22 mouse cellular contexts compared by ENCODE assay signal in the genomic region with DNA sequence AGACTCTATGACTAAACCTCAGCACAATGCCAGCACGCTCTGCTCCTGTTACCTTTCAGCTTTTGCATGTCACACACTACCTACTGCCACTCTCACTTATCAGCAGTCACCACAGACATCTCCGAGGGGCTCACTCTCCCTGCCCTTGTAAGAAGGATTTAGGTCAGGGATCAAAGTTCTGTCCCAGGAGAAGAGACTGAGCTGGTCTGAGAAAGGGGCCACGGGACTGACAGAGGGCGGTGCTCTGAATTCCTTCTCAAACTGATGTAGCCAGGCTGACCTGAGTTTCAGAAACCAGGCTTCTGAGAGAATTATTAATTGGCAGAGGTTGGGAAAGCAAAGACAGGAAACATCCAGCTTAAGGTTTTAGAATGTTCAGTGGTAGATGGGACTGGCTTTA.
DNase-seq lines count a peak whose midpoint lies in the region; ATAC-seq lines count a peak whose summit lies in the region.
"Had no signal": no experiment of that assay in that cellular context is flagged by ENCODE, and none has a peak within 500 bp of the region (broad histone marks: within the 10 kb centered on the region; RNA-seq: fewer than 3 reads in every experiment).

No protein-coding gene starts in this region.

- H3K9me3 ChIP-seq in megakaryocyte, embryonic 14.5 days: peaks cover 12% of the 10 kb centered on the region
- H3K9me3 ChIP-seq: embryonic facial prominence, embryonic 10.5 days; embryonic facial prominence, embryonic 12.5 days; forebrain, embryonic 13.5 days; forebrain, embryonic 15.5 days had no signal

- no peak for ATAC-seq in megakaryocyte, adult 5-6 weeks (ENCODE audit: poor library complexity, severe bottlenecking)
- ATAC-seq: activated CD4-positive, CD25-positive, alpha-beta regulatory T cell, adult 4 months; CD4-positive, CD25-positive, alpha-beta regulatory T cell, adult 4 months; forebrain, embryonic 13.5 days; forebrain, embryonic 15.5 days; Patski had no signal

- no peaks in the 10 kb centered on the region for H3K36me3 ChIP-seq in megakaryocyte, embryonic 14.5 days (replicated peaks; ENCODE audit: low read length)
- H3K36me3 ChIP-seq: embryonic facial prominence, embryonic 10.5 days; embryonic facial prominence, embryonic 12.5 days; forebrain, embryonic 15.5 days; G1E had no signal

- peaks cover 14% of the 10 kb centered on the region for H3K4me1 ChIP-seq in megakaryocyte, embryonic 14.5 days
- H3K4me1 ChIP-seq: embryonic facial prominence, embryonic 12.5 days; forebrain, embryonic 13.5 days; forebrain, embryonic 15.5 days had no signal

- intact Hi-C loops in heart, postnatal 25 days (cut with DNase I): no loop called here

- H3K4me3 ChIP-seq in megakaryocyte, embryonic 14.5 days (replicated peaks): peak overlapping the region; percentile 3
- H3K4me3 ChIP-seq: embryonic facial prominence, embryonic 10.5 days; embryonic facial prominence, embryonic 12.5 days; forebrain, embryonic 13.5 days; forebrain, embryonic 15.5 days had no signal

- DNase-seq in heart, adult 11 months: peak; percentile 54
- no peak for DNase-seq in heart, postnatal 25 days (ENCODE audit: low spot score)
- DNase-seq in yolk sac, embryonic 10.5 days (ENCODE audit: low spot score): peak; percentile 71
- DNase-seq: adrenal gland, adult 8-10 months; adrenal gland, postnatal 14 days; B cell, adult 2 months; cerebellum, adult 11-12 months; cerebellum, adult 2 months; cerebellum, adult 9-10 months; cerebellum, postnatal 10 days; cerebellum, postnatal 25 days had no signal

- H3K27me3 ChIP-seq in megakaryocyte, embryonic 14.5 days (replicated peaks): peaks cover 16% of the 10 kb centered on the region
- H3K27me3 ChIP-seq: CH12.LX; embryonic facial prominence, embryonic 12.5 days; forebrain, embryonic 13.5 days; forebrain, embryonic 15.5 days; Patski had no signal
